Mouse (Mus musculus) spleen, postnatal 10 days (tissue): ENCODE measurements around the gene Traf3.

ENCODE experiments used
- DNase-seq, 2 experiments: peaks; one replicate each; pipeline ENCODE4 v3.0.0; 2021 to 2022; ENCODE audit warnings: low spot score in 2 of 2

The Traf3 gene

DNA sequence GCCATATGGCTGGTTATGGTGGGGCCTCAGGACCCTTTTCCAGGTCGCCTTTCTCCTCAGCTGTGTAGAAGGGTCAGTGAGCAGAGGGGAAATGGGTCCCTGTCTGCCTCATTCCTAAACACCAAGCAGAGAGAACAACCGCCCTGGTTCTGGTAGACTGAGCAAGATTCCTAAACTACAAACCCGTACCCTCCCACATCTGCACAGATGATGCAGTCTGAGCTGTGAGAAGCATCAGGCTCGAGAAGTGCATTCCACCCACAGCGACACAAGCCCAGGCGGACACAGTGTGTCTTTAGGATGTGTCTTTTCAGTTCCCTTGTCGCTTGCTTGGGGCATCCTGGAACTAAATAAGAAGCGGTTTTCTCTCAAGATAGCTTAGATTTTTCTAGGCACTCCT, 83.9 kb downstream of the Traf3 start:
- no peak for DNase-seq

DNA sequence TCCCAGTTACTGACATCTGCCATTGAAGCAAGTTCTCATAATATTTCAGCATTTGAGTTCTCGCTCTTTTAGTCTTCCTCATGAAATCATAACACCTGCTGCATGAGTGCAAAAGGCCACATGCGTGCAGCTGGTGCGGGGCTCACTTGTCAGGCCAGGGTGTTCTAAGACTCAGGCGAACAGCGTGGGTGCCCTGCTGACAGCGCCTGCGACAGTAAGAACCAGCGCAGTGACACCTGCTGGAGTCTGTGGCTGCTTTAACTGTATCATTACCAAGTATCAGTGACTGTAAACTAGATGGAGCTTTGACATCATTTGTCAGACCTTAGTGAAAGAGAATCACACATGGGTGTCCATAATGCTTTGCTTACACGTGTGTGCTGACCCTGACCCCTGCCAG, 85.1 kb downstream of the Traf3 start:
- no peak for DNase-seq

DNA sequence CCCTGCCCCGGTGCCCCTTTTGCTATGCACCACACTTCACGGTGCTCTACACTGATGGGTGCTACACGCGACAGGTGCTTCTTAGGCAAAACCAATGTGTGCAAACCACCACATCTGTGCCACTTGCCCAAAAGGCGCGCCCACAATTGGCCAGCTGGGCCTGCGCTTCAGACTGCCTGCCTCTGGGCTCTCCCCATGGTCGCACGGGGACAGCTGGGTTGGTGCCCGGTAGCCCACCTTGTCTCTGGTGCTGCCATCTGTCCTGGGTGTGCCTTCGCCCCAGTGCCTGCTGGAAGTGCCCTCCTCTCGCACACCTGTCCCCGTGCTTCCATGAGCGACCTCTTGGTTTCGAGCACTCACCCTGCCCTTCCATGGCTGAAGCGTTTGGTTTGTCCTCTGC, 97.5 kb downstream of the Traf3 start:
- no peak for DNase-seq

DNA sequence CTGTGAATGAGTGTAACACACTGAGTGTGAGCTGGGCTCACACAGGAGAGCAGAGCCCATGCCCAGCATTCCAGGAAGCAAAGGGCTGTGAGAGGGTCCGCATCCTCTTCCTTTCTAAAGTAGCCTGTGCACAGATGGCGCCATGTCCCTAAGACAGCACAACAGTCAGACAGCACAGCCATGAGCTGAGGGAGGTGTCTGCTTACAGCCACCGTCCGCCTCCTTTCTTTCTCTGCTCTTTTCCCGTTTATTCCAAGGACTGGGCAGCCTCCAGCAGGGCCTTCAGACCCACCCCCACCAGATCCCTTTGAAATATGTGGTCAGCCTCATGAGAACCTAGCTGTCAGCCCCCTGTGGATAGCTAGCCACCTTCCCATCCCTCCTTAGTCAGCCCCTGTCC, 99.0 kb downstream of the Traf3 start:
- no peak for DNase-seq

DNA sequence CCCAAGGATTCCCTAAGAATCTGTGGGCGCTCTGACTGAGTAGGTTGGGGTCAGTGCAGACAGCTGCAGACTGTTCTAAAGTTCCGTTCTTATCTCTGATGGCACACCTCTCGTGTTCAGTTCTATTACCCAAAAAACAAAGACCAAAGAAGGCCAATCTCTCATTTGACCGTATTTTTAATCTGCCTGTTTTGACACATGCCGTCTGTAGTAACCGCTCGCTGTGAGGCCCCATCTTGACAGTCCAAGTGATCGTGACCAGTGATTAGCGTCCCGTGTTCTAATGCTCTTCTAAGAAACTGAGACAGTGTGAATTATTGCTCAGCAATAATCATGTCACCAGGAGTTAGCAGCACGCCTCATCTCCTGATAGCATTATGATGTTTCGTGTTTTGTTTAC, 100.4 kb downstream of the Traf3 start:
- DNase-seq = no peak

DNA sequence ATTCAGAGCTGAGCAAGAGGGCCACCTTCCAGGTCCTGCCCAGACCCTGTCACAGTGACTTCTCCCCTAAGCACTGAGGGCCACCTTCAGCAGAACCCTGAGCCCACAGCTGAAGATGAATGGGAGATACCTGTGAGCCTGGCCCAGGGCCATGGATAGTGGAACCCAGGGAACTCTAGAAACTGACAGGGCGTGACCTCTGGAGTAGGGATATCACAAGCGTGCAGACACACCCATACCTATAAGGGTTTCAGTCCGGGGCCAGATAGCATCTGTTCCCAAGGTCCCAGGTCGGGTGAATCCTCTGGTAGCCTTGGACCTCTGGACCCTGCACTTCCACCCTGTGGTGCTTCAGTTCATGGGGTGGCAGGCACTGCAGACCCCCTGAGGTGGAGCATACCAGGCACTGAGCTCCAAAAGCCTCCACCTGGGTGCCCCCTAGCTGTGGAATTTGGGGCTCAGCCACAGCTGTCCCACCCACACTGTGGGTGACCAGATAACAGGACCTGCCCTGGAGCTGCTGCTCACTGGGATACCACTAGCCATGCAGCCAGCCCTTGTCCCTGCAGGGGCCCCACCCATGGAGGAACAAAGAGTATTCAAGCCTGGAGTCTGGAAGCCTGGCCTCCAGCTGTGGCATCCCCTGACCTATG, 101.6 kb downstream of the Traf3 start:
- no peak for DNase-seq

DNA sequence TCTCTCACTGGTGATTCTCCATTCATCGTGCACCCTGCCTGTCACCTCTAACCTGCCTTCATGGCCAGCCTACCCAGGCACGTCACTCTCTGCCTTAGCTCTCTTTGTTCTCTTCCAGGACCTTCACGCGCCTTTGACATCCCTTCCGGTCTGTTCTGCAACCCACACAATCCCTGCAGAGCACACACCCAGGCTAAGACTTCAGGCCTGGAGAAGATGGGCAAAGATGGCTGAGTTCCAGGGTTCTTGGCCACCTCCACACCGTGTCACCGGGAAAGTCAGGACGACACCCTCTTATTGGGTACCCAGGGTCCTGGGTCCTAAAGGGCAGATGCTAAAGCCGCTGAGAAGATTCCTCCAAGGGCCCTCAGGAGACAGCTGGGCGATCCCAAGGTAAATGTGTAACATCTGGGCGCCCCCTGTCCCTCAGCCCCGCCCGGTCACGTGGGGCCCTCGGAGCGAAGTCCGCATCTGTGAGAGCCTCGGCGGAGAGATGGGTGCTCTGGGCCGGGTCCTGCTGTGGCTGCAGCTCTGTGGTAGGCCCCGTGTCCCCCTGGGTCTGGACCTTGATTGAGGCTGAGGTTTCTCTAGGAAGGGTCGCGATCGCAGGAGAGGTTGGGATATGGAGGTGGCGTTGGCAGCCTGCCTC, 104.6 kb downstream of the Traf3 start, which contains the start of gene Amn:
Amn (plus strand) TSS at position 467 of the 649 bp plus-strand sequence.
- no peak for DNase-seq

DNA sequence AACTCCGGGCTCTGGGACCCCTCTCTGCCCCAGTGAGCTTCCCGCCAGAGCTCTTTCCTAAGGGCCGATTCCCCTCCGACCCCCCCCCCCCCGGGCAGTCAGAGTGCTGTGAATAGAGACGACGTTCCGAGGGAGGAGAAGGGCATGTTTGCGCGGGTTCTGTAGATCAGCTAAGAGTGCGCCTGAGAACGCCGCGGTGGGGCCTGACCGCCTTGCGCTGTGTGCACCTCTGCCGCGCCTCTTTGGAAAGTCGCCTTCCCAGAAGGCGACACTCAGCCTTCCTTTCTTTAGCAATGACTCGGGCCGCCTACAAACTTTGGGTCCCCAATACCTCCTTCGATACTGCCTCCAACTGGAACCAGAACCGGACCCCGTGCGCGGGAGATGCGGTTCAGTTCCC, 105.2 kb downstream of the Traf3 start:
- DNase-seq = no peak

DNA sequence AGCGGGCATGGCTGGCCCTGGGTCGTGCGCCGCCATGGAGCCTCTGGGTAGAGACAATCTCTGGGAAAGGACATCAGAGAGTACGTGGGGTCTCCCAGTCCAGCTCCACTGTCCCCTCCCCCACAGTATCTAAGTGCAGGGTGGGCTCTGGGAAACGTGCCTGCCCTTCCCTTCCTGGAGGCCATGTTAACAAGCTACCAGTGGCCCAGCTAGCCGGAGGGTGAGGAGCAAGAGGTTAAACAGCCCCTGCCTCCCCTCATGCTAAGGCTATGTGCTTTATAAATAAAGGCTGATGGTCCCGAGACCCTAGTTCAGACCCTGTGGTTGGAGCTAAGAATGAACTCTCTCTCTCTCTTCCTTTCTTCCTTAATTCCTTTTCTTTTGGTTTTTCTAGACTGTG, 105.8 kb downstream of the Traf3 start:
- no peak for DNase-seq

DNA sequence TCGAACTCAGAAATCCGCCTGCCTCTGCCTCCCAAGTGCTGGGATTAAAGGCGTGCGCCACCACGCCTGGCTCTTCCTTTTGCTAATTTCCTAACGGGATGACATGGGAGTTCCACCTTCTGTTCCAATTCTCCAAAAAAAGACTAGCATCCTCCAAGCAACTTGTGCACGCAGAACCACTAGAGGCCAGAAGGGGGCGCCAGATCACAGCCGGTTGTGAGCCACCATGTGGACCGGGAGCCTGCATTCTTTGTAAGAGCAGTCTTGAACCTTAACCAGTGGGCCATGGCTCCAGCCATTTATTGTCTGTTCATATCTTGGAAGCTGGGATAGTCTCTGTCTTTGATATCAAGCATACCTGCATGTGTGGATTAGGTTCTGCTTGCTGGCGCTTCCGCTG, 106.2 kb downstream of the Traf3 start:
- DNase-seq = peak; percentile 56 to 81

DNA sequence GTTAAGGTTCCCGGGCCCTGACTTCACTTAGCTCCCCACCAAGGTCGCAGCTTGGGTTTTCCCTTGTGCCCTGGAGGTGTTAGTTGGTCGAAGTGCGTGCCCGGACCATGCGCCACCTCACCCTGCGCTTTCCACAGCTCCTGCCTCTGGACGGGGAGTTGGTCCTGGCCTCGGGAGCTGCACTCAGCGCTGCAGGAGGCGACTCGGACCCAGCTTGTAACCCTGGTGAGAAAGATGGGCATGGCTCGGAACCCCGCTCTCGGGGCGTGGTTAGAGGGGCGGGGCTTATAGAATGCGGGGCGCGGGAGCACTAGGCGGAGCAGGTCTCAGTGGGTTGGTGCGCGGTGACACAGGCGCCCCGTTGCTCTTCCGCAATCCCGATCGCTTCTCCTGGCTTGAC, 107.8 kb downstream of the Traf3 start:
- no peak for DNase-seq

DNA sequence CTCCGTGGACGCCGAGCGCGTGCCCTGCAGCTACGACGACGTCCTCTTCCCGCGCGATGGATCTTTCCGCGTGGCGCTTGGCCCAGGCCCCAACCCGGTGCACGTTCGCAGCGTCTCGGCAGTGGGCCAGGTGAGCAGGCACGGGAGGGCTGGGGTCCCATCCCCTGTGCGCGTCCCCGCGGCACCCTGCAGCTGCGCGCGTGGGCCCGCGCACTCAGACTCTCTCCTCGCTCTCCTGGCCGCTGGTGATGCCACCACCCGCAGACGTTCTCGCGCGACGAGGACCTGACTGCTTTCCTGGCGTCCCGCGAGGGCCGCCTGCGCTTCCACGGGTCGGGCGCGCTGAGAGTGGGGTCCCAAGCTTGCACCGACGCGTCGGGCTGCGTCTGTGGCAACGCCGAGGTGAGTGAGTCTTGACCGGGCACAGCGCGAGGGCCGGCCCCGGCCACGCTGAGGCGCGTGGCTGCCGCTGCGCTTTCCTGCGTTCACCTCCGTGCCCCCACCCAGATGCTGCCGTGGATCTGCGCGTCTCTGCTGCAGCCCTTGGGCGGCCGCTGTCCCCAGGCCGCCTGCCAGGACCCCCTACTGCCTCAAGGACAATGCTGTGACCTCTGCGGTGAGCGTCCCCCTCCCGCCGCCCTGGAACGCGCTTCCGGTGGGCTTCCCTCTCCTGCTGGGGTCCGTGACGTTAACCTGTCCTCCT, 108.4 kb downstream of the Traf3 start:
- DNase-seq = no peak

DNA sequence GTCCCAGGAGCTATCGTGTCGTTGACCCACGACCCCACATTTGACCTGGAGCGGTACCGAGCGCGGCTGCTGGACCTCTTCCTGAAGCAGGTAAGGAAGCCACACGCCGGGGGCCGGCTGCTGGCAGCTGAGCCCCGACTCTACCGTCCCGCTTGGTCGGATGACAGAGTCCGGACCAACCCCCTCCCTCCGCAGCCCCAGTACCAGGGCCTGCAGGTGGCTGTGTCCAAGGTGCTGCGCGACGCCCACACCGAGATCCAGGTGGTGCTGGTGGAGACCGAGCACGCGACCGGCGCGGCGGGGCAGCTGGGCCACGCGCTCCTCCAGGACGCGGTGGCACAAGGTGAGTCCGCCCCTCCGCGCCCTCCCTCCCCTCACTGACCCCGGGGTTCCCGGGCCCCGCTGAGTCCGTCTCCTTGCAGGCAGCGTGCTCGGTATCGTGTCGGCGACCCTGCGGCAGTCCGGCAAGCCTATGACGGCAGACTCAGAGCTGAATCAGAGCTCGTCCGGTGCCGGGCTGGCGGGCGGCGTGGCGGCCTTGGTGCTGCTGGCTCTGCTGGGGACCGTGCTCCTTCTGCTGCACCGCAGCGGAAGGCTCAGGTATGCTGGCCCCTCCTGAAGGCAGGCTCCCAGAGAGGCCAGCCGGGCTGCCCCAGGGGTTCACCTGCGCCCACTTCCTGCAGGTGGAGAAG, 109.1 kb downstream of the Traf3 start:
- DNase-seq = no peak

DNA sequence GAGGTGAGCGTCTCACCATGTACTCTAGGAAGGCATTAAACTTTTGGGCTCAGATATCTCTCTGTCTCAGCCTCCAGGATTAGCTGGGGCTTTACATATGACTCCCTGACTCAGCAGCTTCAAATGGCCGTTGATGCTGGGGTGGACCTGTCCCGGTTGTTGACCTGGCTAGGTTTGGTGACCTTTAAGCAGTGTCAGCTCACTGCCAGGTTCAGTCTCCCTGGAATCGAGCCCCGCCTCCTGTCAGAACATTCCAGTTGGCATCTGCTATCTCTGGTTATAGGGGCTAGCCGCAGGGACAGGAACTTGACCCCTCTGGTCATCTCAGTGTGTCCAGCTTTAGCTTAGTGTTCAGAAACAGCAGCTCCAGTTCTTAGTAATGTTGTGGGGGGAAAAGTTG, 110.2 kb downstream of the Traf3 start:
- no peak for DNase-seq

DNA sequence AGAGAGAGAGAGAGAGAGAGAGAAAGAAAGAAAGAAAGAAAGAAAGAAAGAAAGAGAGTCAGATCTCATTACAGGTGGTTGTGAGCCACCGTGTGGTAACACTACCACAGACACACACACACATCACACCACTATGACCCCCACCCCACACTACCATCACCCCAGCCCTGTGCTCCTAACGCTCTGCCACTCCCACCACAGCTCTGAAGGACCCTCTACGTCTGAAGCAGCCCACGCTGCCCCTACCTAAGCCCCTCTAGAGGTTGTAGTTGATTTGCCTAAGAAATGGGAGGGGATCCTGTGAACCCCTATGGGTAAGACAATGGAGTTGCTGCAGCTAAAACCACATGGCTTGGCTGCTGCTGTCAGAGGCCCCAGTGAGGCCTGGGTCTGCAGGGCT, 117.4 kb downstream of the Traf3 start:
- DNase-seq = no peak

DNA sequence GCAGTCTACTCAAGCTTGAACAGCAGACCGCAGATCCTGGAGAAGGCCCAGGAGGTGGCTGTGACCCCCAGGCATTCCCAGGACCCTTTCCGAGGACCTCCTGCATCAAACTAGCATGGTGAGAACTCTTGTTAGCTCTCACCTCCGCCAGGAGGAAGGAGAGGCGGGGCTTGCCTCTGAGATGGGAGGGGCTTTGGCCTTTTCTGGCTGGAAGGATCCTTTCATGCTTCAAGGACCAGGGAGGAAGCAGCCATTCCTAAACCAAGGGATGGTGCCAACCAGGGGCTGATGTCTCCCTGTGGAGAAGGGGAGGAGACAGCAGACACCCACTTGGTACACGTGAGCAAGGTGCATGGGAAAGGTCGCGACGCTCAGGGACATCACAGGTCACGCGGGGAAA, 118.4 kb downstream of the Traf3 start:
- no peak for DNase-seq

DNA sequence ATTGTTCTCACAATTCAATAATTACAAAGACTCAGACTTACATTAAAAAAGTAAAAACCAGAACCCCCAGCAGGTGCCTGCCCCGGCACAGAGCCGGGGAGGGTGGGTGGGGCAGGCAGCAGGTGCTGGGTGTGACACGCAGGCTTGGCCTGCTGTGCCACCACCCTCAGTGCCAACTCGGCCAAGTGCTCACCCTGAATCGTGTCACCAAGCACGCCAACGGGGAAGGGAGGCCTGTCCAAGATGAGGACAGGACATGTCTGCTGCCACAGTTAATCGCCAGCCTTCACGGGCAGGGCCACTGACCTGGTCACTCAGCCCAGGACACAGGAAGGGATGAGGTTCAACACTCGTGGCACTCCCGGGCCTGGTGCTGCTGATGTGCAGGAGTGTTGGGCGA, 126.9 kb downstream of the Traf3 start:
- no peak for DNase-seq

DNA sequence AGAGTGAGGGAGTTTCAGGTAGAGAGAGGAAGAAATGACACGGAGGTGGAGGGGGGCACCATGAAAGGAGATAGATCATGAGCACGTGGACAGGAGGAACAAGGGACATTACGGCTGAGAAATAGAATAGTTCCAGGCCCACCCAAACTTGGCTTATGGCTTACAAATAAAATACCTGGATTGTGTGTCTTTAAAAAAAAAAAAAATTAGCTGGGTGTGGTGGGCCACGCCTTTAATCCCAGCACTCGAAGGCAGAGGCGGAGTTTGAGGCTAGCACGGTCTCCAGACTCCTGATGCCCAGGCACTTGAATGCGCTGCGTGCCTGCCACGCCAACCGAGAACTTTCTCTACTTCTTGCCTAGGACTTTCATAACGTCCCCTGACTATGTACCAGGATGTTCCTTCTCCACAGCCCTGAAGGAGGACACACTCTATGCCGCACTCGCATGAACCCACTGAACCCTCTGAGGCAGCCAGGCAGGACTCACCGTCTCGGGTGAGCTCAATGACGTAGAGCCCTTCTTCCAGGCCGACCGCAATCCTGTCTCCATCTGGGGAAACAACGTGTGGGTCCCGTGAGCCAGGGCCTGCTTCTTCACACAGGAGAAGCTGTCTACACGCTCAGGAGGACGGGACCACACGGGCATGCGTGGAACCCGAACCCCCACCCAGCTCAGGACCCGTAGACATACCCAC, 135.3 kb downstream of the Traf3 start:
- no peak for DNase-seq

DNA sequence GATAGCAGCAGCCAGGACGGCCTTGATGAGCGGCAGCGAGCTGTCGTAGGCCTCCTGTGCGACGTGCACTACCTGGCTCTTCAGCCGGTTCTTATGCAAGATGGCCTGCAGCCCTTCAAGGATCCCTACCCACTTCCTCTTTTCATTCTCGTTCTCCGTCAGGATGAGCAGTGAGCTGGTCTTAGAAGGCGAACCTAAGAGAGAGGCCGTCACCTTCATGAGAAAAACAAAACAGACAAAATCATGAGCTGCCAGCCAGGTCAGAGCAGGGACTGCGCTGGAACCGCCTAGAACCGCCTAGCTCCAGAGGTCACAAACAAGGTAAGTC, 135.8 kb downstream of the Traf3 start:
- DNase-seq = no peak

DNA sequence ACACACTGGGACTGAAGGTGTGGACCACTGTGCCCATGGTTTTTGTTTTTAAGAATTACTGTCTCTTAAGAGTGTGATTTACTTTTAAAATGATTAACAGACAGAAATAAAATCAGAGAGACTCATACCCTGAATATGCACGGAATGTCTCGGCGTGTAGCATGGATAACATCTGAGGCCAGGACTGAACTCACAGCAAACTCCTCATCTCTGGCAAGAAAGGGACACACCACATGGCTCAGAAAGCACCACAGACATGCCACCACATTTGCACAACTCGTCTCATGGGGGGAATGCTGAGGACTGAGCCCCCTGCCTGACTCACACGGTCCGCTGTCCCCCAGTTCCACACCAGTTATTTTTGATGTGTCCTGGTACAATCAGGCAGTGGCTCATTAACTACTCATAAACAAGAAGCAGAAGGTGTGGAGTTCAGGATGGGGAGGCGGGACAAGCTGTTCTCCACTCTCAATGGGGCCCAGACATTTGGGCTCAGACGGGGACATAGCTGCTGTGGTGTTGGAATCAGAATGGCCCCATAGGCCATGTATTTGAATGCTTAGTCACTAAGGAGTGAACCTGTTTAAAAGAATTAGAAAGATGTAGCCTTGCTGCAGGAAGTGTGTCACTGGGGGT, 137.7 kb downstream of the Traf3 start:
- DNase-seq = no peak

DNA sequence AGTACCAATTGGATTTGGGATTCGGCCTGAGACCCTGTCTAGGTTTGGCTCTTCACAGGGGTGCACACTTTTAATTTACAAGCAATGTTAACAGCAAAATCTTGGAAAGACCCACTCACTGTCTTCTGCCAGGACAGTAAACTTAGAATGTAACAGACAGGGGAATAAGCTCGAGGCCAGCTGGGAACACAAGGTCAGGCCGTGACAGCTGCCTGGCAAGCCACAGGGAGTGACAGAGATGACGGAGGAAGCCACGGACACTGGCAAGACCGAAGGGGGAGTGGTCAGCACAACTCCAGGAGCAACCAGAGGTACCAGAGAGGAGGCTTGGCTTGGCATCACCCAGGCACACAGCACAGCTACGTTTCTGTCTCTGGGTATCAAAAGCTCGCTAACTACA, 140.7 kb downstream of the Traf3 start:
- DNase-seq = no peak

DNA sequence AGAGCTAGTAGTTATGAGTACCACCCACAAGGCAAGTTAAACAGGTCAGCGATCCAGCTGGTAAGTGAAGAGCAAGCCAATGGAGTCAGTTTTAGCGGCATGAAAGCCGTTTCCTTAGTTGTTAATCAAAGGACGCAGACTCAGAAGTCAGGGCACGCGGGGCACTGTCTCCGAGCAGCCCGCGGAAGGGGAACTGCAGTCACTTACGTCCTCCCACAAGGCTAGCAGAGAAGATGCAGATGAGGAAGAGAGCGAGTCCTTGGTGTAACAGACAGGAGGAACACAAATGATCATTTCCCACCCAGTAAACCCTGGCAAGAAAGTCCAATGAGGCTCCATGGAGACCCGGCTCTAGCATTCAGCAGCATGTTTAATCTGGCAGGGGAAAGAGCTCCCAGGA, 143.1 kb downstream of the Traf3 start:
- no peak for DNase-seq
